Mouse (Mus musculus): Measurements from ENCODE around the gene Ptpro. TPM values are rescaled to one million over a fixed set of nuclear protein-coding genes. Genes with fewer than 3 reads are reported as not detected.

Gene Ptpro
- not detected for polyA plus RNA-seq (2017; shearing (Covaris generic))

DNA sequence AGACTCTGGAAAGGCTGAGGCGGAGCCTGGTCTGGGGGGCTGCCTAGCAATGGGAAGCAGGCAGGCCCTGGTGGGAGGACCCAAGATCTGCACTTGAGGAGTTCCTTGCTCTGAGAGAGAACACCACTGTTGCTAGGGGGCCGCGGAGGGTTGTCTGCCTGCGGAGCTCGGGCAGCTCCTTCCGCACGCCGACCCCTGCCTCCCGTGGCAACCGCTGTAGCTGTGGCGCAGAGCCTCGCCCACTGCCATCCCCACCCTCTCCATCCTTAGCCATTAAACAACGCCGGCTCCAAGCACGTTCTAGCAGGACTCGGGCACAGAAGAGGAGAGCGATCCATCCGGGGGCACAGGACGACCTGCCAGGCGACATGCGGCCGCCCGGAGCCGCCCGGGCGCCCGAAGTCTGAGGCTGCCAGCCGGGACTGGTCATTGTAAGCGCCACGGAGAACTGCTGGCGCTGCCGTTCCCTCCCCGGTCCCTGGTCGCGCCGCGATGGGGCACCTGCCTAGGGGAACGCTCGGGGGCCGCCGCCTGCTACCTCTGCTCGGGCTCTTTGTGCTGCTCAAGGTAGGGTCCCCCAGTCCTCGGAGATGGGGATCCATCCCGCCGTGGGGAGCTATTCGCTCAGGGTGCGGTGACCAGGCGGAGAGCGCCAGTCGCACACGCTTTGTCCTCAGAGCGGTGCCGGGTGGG is at the start of gene Ptpro:
Gene Ptpro, plus strand, starts transcription at position 126 of the 693 bp plus-strand sequence.

Other genes starting within 250 kb of the Ptpro start
- not detected for gene Rerg, start 81.8 kb upstream of the Ptpro start, polyA plus RNA-seq (2017; shearing (Covaris generic))

Data from effector memory CD4-positive, alpha-beta T cell, adult 7 months (primary cell).